Mouse (Mus musculus): ENCODE measurements around the gene Chit1.

The Chit1 gene

GRCm38 (mm10) chr1:134146066-134146465 lies 35.0 kb downstream of the Chit1 start:
- no peak for DNase-seq (ENCODE audit: low spot score)

- no peak for DNase-seq (ENCODE audit: low spot score)
Observed at GRCm38 (mm10) chr1:134150076-134150475, 39.0 kb downstream of the Chit1 start.

DNA sequence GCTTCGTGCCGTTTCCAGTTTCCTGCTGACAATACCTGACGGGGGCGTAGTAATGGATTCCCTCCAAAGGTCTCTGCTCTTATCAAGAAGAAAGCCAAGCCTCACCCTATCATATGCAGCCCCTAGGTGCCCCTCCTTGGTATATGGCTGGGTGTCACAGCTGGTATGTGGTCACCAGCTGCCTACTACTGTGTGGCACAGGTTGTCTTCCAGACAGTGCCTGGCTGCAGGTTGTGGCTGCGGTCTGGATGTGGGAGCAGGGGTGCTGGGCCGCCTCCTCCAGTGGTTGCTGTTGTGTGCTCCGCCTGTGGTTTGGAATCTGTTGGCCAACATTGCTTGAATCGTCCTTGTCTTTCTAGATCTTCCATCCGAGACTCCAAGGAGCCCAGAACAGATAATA lies 39.7 kb downstream of the Chit1 start:
- no peak for DNase-seq (ENCODE audit: low spot score)

DNA sequence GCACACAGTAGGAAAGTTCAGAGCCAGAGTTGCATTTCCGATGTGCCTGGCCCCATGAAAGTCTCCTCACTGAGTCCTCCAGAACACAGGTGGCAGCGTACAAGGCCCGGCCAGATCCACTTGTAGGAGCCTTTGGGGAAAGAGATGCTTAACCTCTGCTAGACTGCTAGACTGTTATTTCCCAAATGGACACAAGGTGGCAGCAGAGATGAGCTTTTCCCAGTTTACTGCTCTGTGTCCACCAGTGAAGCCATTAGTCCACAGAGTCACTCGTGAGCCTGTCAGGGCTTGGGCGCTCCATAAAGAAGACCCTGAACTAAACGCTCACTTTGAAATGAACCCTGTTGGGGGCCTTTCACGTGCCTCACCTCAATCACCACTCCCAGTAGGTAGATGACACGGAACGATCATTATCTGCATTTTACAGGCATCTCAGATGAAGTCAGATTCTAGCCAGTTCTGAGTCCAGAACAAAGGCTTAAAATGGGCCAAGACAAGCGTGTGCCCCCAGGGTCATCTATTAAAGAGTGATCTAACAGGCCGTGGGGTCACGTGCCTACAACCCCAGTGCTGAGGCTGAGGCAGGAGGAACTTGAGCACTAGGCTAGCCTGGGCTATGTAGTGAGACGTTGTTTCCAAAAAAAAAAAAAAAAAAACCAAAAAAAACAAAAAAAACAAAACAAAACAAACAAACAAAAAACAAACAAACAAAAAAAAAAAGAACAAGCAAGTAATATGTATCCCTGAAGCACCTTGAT lies 40.8 kb downstream of the Chit1 start:
- DNase-seq (ENCODE audit: low spot score): peak; percentile 68

DNA sequence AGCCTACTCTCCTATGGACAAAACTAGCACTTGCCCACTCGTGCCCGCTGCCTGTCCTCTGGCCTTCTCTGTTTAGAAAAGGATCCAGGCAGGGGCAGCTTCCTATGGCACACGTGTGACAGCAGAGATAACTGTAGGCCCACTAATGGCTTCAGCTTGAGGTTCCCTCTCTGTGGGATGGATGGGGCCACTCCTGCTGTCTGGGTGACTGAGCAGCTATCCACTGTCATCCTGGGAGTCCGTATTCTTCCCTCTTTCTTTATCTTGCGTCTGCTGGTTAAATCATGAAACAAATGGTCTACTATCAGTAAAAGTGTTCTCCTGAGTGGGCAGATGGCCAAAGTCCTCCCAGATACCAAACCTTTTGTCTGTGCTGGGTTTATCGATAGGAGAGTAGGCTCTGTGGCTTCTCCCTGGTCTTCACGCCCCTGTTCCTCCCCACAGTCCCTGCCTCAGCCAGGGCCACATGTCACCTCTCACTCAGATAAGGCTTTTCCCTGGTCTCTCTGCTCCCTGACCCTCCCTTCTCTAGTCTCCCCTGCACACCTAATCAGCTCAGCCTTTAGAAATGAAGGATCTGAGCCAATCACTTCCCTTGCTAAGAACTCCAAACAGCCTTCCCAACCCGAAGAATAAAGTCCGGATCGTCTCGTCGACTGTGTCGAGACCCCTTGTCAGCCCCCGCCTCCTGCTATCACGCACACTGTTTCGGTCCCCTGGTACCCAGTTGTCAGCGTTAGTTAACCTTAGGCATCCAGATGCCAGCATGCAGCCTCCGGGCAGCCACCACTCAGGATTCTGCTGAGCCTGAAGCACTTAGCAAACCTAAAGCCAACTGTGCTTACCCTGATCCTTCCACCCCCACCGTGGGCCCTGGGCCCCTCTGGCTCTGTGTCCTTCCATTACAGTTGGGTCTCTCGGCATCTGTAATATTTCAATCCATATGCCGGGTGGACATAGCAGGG lies 41.9 kb downstream of the Chit1 start:
- DNase-seq (ENCODE audit: low spot score): no peak

GRCm38 (mm10) chr1:134154121-134154520 lies 43.1 kb downstream of the Chit1 start:
- DNase-seq (ENCODE audit: low spot score): no peak

DNA sequence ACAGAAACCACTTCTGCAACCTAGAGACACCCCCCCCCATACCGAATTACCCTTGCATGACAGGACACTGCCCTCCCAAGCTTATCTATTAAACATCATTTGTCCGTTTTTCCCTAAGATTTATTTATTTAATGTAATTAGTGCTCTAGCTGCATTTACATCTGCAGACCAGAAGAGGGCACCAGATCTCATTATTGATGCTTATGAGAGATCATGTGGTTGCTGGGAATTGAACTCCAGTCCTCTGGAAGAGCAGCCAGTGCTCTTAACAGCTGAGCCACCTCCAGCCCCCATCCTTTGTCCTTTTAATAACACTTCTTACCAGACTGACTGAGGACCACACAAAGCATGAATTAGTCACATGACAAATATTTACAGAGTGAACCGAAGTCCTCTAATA lies 43.6 kb downstream of the Chit1 start:
- no peak for DNase-seq (ENCODE audit: low spot score)

- DNase-seq (ENCODE audit: low spot score): no peak
Observed at GRCm38 (mm10) chr1:134160404-134160803, 49.4 kb downstream of the Chit1 start.

DNA sequence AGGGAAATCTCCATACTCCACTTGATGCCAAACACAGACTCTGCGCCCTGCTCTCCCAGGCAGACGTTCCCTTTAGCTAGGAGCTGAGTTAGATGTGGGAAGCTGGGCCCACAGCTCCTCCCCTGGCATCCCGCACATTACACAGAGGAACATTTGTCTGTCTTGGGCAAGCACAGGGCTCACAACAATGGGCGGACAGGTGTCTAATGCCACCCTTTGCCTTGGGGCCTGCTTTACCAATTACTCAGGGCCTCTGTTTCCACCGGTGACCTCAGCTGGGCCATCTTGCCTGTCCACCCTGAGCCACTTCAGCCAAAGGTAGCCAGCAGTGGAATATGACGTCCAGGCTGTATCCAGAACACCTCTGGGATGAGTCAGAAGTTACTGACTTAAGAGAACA lies 50.4 kb downstream of the Chit1 start:
- no peak for DNase-seq (ENCODE audit: low spot score)

DNA sequence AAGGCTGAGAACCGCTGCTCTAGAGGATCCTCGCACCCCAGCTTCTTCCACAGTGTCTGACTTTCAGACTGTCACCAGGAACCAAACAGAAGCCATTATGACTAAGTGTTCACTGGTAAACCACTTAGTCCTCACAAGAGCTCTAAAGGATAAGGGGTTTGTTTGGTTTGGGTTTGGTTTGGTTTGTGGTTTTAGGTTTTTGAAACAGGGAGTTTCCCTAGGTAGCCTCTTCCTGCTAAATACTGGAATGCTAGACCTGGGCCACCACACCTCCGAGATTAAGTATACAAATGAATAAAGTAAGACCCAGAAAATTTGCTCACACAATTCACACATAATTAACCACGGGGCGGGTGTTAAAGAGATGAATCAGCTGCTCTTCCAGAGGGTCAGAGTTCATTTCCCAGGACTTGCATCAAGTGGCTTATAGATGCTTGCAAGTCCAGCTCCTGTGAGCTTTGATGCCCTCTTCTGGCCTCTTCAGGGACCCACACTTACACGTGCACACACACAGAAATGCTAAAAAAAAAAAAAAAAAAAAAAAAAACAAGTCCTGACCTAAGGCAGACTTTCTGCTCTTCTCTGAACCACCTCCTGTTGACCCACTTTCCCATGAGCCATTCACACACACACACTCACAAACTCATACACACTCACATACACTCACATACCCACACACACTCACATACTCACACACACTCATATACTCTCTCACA lies 51.6 kb downstream of the Chit1 start:
- no peak for DNase-seq (ENCODE audit: low spot score)

- DNase-seq (ENCODE audit: low spot score): no peak
Observed at GRCm38 (mm10) chr1:134163476-134163875, 52.4 kb downstream of the Chit1 start.

DNA sequence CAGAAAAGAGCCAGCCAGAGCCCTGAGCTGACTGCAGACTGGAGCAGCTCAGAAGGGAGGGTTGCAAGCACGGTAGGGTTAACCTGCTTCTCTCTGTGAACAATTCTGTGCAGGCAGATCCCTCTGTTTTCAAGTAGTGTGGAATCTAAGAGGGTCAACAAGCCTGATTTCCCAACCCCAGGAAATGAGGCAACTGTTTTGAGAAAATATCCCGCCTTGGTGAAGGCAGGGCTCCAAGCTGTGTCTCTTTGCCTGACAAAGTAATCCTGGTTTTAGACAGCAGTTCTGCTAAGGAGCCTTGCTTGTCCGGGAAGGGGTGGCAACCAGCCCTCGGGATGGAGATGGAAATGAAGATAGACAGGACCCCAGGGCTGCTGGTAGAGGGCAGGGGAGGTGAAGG lies 53.4 kb downstream of the Chit1 start:
- DNase-seq (ENCODE audit: low spot score): no peak

DNA sequence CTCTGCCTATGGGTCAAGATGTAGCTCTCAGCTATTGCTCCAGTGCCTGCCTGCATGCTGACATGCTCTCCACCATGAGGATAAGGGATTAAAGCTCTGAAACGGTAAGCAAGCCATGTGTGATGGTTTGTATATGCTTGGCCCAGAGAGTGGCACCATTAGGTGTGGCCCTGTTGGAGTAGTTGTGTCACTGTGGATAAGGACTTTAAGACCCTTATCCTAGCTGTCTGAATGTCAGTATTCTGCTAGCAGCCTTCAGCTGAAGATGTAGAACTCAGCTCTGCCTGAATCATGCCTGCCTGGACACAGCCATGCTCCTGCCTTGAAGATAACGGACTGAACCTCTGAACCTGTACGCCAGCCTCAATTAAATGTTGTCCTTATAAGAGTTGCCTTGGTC lies 55.5 kb downstream of the Chit1 start:
- no peak for DNase-seq (ENCODE audit: low spot score)

GRCm38 (mm10) chr1:134167416-134168305 lies 56.6 kb downstream of the Chit1 start:
- DNase-seq (ENCODE audit: low spot score): no peak

DNA sequence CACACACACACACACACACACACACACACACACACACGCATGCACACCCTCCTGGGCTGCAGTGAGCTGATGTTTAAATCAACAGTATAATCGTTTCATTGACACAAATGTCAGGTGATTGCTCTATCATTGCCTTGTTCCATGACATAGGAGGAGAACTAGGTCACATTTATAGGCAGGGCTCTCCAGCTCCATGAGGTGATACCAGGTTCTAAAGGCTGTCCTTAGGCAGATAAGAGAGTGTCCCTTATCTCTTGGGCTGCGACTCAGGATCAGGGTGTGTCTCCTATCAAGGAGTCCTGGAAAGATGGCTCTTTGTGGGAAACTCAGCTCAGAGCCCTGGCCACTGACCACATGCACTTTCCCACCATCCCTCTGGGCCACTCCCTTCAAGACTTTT lies 57.5 kb downstream of the Chit1 start:
- DNase-seq (ENCODE audit: low spot score): no peak

DNA sequence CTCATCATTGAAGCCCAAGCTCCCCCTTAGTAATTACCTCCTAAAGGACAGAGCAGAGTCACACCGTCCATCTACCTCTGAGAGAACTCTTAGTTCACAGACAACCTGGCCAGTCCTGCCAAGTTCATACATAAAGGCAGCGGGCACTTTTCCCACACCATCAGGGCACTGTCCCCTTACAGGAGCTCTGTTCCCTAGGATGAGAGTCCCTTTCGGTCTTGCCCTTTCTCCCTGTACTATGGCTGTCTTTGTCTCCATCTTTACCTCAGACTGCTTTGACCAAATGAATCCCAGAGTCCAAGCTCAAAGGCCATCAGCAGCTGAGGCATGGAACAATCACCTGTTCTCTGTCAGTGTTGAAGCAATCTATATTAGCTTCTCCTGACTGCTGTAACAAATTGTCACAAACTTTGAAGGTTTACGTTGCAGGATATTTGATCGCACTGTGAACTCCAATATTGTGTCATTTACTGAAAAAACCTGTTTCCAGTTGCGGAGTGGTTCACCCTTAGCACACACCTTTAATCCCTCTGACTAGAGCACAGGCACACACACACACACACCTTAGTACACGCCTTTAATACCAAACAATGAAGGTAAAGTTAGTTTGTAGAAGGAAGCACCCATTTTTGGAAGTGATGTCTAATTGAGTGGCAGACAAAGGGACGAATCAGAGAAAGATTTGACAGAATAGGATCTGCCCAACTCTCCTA lies 58.1 kb downstream of the Chit1 start:
- DNase-seq (ENCODE audit: low spot score): no peak

- DNase-seq (ENCODE audit: low spot score): no peak
Observed at GRCm38 (mm10) chr1:134173081-134173480, 62.0 kb downstream of the Chit1 start.

DNA sequence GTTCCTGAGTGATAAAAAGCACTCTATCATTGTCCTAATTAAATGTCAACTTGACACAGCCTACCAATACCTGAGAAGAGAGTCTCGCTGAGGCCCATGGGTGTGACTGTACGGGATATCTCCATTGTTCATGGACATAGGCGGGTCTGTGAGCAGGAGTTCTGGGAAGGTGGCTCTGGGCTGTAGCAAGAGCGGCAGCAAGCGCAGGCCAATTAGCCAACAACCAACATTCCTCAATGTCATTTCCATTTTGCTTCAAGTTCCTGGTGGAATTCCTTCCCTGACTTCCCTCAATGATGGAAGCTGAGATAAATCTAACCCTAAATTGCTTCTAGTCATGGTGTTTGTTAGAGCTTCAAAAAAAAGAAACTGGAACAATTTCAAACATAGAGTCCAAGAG lies 66.9 kb downstream of the Chit1 start:
- no peak for DNase-seq (ENCODE audit: low spot score)

DNA sequence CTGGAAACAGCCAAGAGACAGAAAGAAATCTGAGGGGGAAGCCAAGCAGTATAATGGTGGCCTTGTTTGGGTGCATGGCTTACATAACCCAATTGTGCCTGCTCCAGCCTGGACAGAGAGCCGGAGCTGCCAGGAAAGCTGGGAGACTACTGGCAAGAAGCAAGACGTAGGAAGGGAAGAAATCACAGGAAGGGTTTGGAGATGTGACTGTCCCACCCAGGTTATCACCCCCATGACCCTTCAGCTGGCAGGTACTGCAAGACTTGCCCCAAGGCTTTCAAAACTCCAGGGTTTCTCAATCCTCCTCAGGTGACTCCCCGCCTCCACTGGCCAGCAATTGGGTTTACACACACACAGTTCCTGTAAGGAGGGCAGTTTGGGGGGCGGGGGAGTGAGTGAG lies 71.0 kb downstream of the Chit1 start, which contains the start of gene Chil1:
TSS of gene Chil1 (plus strand) at position 152 of the 400 bp plus-strand sequence.
- DNase-seq (ENCODE audit: low spot score): no peak

DNA sequence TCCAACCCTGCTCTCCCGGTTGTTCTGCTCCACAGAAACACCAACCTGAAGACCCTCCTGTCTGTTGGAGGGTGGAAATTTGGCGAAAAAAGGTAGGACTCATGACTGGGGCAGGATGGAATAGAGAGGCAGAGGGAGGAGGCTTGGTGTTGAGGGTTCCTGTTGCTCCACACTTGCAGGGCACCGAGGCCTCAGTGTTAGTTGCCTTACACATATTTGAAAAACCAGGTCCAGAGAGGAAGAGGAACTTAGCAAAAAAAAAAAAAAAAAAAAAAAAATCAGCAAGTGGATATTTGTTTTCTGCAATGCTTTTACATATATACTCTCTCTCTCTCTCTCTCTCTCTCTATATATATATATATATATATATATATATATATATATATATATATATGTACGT lies 73.0 kb downstream of the Chit1 start:
- no peak for DNase-seq (ENCODE audit: low spot score)

DNA sequence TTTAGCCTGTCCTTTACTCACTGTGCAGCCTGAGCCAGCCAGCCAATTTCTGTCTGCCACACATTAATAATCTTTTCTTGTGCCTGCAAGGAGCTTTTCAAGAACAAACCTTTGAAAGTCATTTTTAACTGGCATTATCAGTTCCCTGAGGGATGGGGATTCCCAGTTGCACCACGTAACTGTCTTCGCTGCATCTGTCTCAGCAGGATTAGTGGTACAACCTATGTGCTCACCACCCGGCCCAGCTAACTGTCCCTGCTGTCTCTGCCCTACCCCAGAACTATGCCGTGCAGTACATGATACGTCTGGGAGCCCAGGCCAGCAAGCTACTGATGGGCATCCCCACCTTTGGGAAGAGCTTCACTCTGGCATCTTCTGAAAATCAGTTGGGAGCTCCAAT lies 77.2 kb downstream of the Chit1 start:
- DNase-seq (ENCODE audit: low spot score): no peak

All from urinary bladder, postnatal 25 days (tissue).